Mouse (Mus musculus) heart, postnatal 0 days (tissue): ENCODE measurements around the gene Fcna. TPM values are rescaled to one million over a fixed set of nuclear protein-coding genes. Genes with fewer than 3 reads are reported as not detected.
A peak's percentile ranks its signal among the peaks of the same experiment; 100 is the strongest.

ENCODE experiments used
- ATAC-seq: fragments of 200-750 bp; cut with Nextera tagmentation; 2 replicates; pipeline ENCODE4 v1.8.0; 2017; ENCODE audit warnings: low read depth, moderate number of reproducible peaks, moderate library complexity; ENCODE audit not compliant: insufficient read depth
- DNase-seq: peaks from one replicate; pipeline ENCODE4 v3.0.0-alpha.2; 2016; ENCODE audit warnings: low spot score
- H3K27ac ChIP-seq: fragments of 300-500 bp; sonication (generic); 2 replicates; pipeline ENCODE4 v1.5.1; 2014; ENCODE audit warnings: low read depth, mild to moderate bottlenecking
- H3K27me3 ChIP-seq: fragments of 300-500 bp; sonication (generic); 2 replicates; pipeline ENCODE4 v1.6.1; 2014; ENCODE audit warnings: low read length, mixed read lengths; ENCODE audit not compliant: control insufficient read depth, insufficient read depth
- H3K36me3 ChIP-seq: fragments of 300-500 bp; sonication (generic); replicated peaks from 2 replicates; pipeline ENCODE4 v1.6.1; 2014; ENCODE audit warnings: low read length, mixed read lengths; ENCODE audit not compliant: control insufficient read depth, insufficient read depth
- H3K4me1 ChIP-seq: fragments of 300-500 bp; sonication (generic); 2 replicates; pipeline ENCODE4 v1.6.1; 2014; ENCODE audit warnings: antibody characterized with exemption; ENCODE audit not compliant: control insufficient read depth, insufficient read depth
- H3K4me2 ChIP-seq: fragments of 300-500 bp; sonication (generic); 2 replicates; pipeline ENCODE4 v1.6.1; 2014; ENCODE audit warnings: low read depth, mild to moderate bottlenecking, low read length, moderate library complexity
- H3K4me3 ChIP-seq: fragments of 300-500 bp; sonication (generic); 2 replicates; pipeline ENCODE4 v1.5.1; 2014; ENCODE audit warnings: low read depth, low read length
- H3K9ac ChIP-seq: fragments of 300-500 bp; sonication (generic); replicated peaks from 2 replicates; pipeline ENCODE4 v1.6.1; 2014; ENCODE audit warnings: low read depth, low read length, mixed read lengths
- H3K9me3 ChIP-seq: fragments of 300-500 bp; sonication (generic); replicated peaks from 2 replicates; pipeline ENCODE4 v1.6.1; 2016; ENCODE audit warnings: low read length; ENCODE audit not compliant: control insufficient read depth
- CTCF ChIP-seq: IDR thresholded peaks from 2 replicates; pipeline ENCODE4 v1.5.1; 2016; ENCODE audit warnings: antibody characterized with exemption, control low read depth, low read depth
- EP300 ChIP-seq: IDR thresholded peaks from 2 replicates; pipeline ENCODE4 v1.6.1; 2016; ENCODE audit warnings: antibody characterized with exemption, low read depth
- WGBS: fragments of 180-500 bp; shearing (Covaris S2); extraction: QIAGEN DNeasy Blood & Tissue Kit; methylation state at CpG from one replicate; pipeline ENCODE4 v1.1.7; 2014; 5-methylcytosine and 5-hydroxymethylcytosine counted together
- polyA plus RNA-seq: library from polyadenylated mRNA; unstranded; fragments of >200 nt; fragmentation: Nextera tagmentation; extraction: Ambion mirVana; gene quantifications from 2 replicates; pipeline ENCODE4 v1.2.1, GENCODE M21; 2015
- total RNA-seq: library from RNA; depleted of rRNA; stranded (reverse); fragments of >200 nt; gene quantifications from 2 replicates; pipeline ENCODE4 v1.2.3, GENCODE M21; 2014; ENCODE audit warnings: low replicate concordance

Gene Fcna
- total and polyA plus RNA-seq, 2 experiments from 2014 or later, result 1.9 to 4.8 TPM

GRCm38 (mm10) chr2:25608671-25609070 lies 19.2 kb downstream of the Fcna start:
- H3K27ac ChIP-seq, result no peak overlapping the region
- ATAC-seq, result peak; percentile 9; the same call in 1 of the 2 replicates

GRCm38 (mm10) chr2:25607761-25608622 lies 19.8 kb downstream of the Fcna start, which contains the start of gene Rabl6:
Gene Rabl6 (minus strand): TSS chr2:25608521.
- peaks cover 12% of the 10 kb centered on the region for H3K4me1 ChIP-seq
- no peaks in the 10 kb centered on the region for H3K9me3 ChIP-seq
- H3K36me3 ChIP-seq, result peaks cover 8% of the 10 kb centered on the region; the same call in 1 of the 2 replicates
- peak within 1 kb of the TSS; percentile 86 for H3K27ac ChIP-seq
- peak within 1 kb of the TSS; percentile 90 for H3K4me2 ChIP-seq
- peak within 1 kb of the TSS; percentile 93 for H3K4me3 ChIP-seq
- ATAC-seq, result peak; percentile 90
- peak within 1 kb of the TSS; percentile 87 for H3K9ac ChIP-seq
- under 1% methylated on average over 74 of the region's 80 CpGs for WGBS
- TF ChIP-seq EP300, result no peak
- TF ChIP-seq CTCF, result no peak
- H3K27me3 ChIP-seq, result no peaks in the 10 kb centered on the region
- DNase-seq, result peak; percentile 78

More at GRCm38 (mm10) chr2:25608671-25609070, 19.2 kb downstream of the Fcna start:
- no peak for DNase-seq
- Histone ChIP-seq H3K9me3 (no peaks in the 10 kb centered on the region), H3K4me1 (peaks cover 12% of the 10 kb centered on the region), H3K4me3 (peak overlapping the region; percentile 93; the same call in 1 of the 2 replicates), H3K4me2 (peak overlapping the region; percentile 90), H3K9ac (no peak overlapping the region), H3K36me3 (0 out of 2 replicates have a peak, but pooled peaks cover 1% of the 10 kb centered on the region), H3K27me3 (no peaks in the 10 kb centered on the region)
- no peak for TF ChIP-seq CTCF
- TF ChIP-seq EP300, result no peak
- WGBS, result 64% methylated on average over 10 of the region's 10 CpGs

- H3K9ac ChIP-seq, result no peak overlapping the region
- H3K36me3 ChIP-seq, result peaks cover 63% of the 10 kb centered on the region
- no peak overlapping the region for H3K4me2 ChIP-seq
- H3K27ac ChIP-seq, result no peak overlapping the region
- TF ChIP-seq EP300 (no peak), CTCF (no peak)
- WGBS, result 94% methylated on average over 5 of the region's 5 CpGs
- DNase-seq (no peak), ATAC-seq (no peak)
- H3K4me1 ChIP-seq, result peaks cover 8% of the 10 kb centered on the region
- no peaks in the 10 kb centered on the region for H3K9me3 ChIP-seq
- no peaks in the 10 kb centered on the region for H3K27me3 ChIP-seq
- H3K4me3 ChIP-seq, result no peak overlapping the region
These were observed 25.3 kb downstream of the Fcna start for GRCm38 (mm10) chr2:25602526-25602925.

- no peaks in the 10 kb centered on the region for H3K4me1 ChIP-seq
- no peaks in the 10 kb centered on the region for H3K27me3 ChIP-seq
- TF ChIP-seq CTCF (no peak), EP300 (no peak)
- ATAC-seq (no peak), DNase-seq (no peak)
- H3K36me3 ChIP-seq, result peaks cover 87% of the 10 kb centered on the region
- H3K9me3 ChIP-seq, result no peaks in the 10 kb centered on the region
- no peak overlapping the region for H3K4me3 ChIP-seq
- H3K4me2 ChIP-seq, result no peak overlapping the region
- no peak overlapping the region for H3K9ac ChIP-seq
- 84% methylated on average over 2 of the region's 2 CpGs for WGBS
- H3K27ac ChIP-seq, result no peak overlapping the region
These were observed 27.8 kb downstream of the Fcna start for GRCm38 (mm10) chr2:25600037-25600436.

- no peak for ATAC-seq
- Histone ChIP-seq H3K4me3 (no peak overlapping the region), H3K9me3 (no peaks in the 10 kb centered on the region), H3K9ac (no peak overlapping the region), H3K36me3 (peaks cover 95% of the 10 kb centered on the region), H3K4me2 (no peak overlapping the region), H3K27ac (no peak overlapping the region), H3K4me1 (no peaks in the 10 kb centered on the region), H3K27me3 (no peaks in the 10 kb centered on the region)
- 82% methylated on average over 1 of the region's 1 CpGs for WGBS
- no peak for DNase-seq
- TF ChIP-seq EP300, result no peak
- no peak for TF ChIP-seq CTCF
These were observed 29.1 kb downstream of the Fcna start for GRCm38 (mm10) chr2:25598749-25599148.
